Mouse (Mus musculus): Measurements from ENCODE around the gene Gm20388.

- no peak for TF ChIP-seq ZC3H11A (IDR thresholded peaks at IDR 0.05; ENCODE audit: borderline replicate concordance, low read depth, low read length)
- TF ChIP-seq HCFC1 (IDR thresholded peaks at IDR 0.05; ENCODE audit: borderline replicate concordance, insufficient read depth, low read length): peak; percentile 92
- no peak for TF ChIP-seq CHD2 (IDR thresholded peaks at IDR 0.05; ENCODE audit: low read depth, low read length)
- TF ChIP-seq ZNF384 (IDR thresholded peaks at IDR 0.05; ENCODE audit: low read depth, low read length): no peak
- no peak for TF ChIP-seq MAFK (IDR thresholded peaks at IDR 0.05; ENCODE audit: insufficient read depth, low read depth, low read length)
Measured at GRCm38 (mm10) chr8:121829048-121829776, 1918.6 kb downstream of the Gm20388 start, which contains the start of gene Klhdc4.
